11 mouse cellular contexts compared by ENCODE assay signal in the genomic region with DNA sequence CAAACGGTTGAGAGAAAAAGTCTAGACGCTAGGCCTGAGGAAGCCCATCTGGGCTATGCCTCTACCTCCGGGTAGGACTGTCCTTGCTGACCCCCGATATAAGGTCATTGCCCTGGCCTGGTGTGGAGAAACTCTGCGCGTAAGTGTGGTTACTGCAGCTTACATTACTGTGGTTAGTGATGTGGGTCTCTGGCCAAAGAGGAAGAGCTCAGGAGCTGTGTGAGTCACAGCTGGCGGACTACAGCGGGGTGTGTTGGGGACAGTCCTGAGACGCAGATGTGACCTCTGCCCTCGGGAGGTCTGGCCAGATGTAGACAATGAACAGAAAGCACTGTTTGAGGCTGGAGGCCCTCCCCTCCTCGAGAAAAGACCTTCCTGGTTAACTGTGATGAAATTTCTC. TPM values are rescaled to one million over a fixed set of nuclear protein-coding genes. Genes with fewer than 3 reads are reported as not detected.
DNase-seq lines count a peak whose midpoint lies in the region; ATAC-seq and TF ChIP-seq lines count a peak whose summit lies in the region.
"Had no signal": no experiment of that assay in that cellular context is flagged by ENCODE, and none has a peak within 500 bp of the region (broad histone marks: within the 10 kb centered on the region; RNA-seq: fewer than 3 reads in every experiment).

No protein-coding gene starts in this region.

- H3K4me2 ChIP-seq in kidney, embryonic 15.5 days, result no peak overlapping the region

- no peaks in the 10 kb centered on the region for H3K9me3 ChIP-seq in kidney, embryonic 15.5 days (replicated peaks)

- no peak overlapping the region for H3K9ac ChIP-seq in kidney, embryonic 15.5 days
- H3K9ac ChIP-seq: forebrain, postnatal 0 days had no signal

- DNase-seq in gastrocnemius, adult 18-20 months (ENCODE audit: low spot score), result peak; percentile 62
- DNase-seq in gastrocnemius, postnatal 25 days, result no peak
- DNase-seq in 3T3-L1 (ENCODE audit: low read depth, low spot score), result peak; percentile 99
- peak; percentile 93 for DNase-seq in fibroblast of lung, adult 2 months (ENCODE audit: low read depth)
- DNase-seq in lung, postnatal 14 days, result peak; percentile 34
- DNase-seq in cerebellum, postnatal 10 days, result no peak
- no peak for DNase-seq in kidney, adult 2 months
- DNase-seq: forebrain, postnatal 0 days had no signal

- no peak for TF ChIP-seq CTCF in kidney, adult 2 months (conservative IDR thresholded peaks at IDR 0.05; ENCODE audit: insufficient read depth, insufficient read length, low read depth, low read length)

- 42% methylated on average over 11 of the region's 11 CpGs for WGBS in kidney, adult 2 months
- whole genome bisulfite sequencing in kidney, embryonic 15.5 days, result 36% methylated on average over 11 of the region's 11 CpGs

- no peak overlapping the region for H3K4me3 ChIP-seq in kidney, adult 2 months (ENCODE audit: insufficient read depth, low read depth, low read length)
- H3K4me3 ChIP-seq in kidney, embryonic 15.5 days (replicated peaks), result no peak overlapping the region

- H3K27ac ChIP-seq in kidney, adult 2 months (ENCODE audit: insufficient read depth, low read depth, low read length), result no peak overlapping the region
- H3K27ac ChIP-seq in kidney, embryonic 15.5 days, result no peak overlapping the region

- TF ChIP-seq POLR2A in kidney, adult 2 months (IDR thresholded peaks at IDR 0.05; ENCODE audit: low read depth, low read length), result no peak

- no peaks in the 10 kb centered on the region for H3K27me3 ChIP-seq in kidney, adult 2 months (replicated peaks; ENCODE audit: control insufficient read depth, insufficient read depth, low read length)
- H3K27me3 ChIP-seq in kidney, embryonic 15.5 days, result no peaks in the 10 kb centered on the region

- no peak for ATAC-seq in kidney, embryonic 15.5 days (replicated peaks; ENCODE audit: low FRiP score)
- ATAC-seq: forebrain, postnatal 0 days had no signal

- no peaks in the 10 kb centered on the region for H3K36me3 ChIP-seq in kidney, adult 2 months (ENCODE audit: control insufficient read depth, insufficient read depth, low read length)
- H3K36me3 ChIP-seq in kidney, embryonic 15.5 days, result no peaks in the 10 kb centered on the region

- H3K4me1 ChIP-seq in kidney, adult 2 months (ENCODE audit: control insufficient read depth, insufficient read depth, low read length), result no peaks in the 10 kb centered on the region
- H3K4me1 ChIP-seq in kidney, embryonic 15.5 days, result peaks cover 17% of the 10 kb centered on the region

RNA-seq across cellular contexts. Expression of a gene that starts 19.0 kb away (rescaled TPM):
- not detected for total RNA-seq in gastrocnemius, adult 18-20 months (2021)
- total RNA-seq in gastrocnemius, postnatal 25 days (2021), result not detected
- not detected in 2 replicates for polyA plus RNA-seq in kidney, adult 2 months (2012; rRNA removed)
- 0.68 TPM in 1 of 2 replicates, not detected in the other for polyA plus RNA-seq in kidney, embryonic 15.5 days (2015; fragmentation: Nextera tagmentation; extraction: Ambion mirVana)
- total RNA-seq: forebrain, postnatal 0 days had no signal
- polyA plus RNA-seq: forebrain, postnatal 0 days; liver, embryonic 16.5 days; spleen, adult 2 months had no signal

Comparison
In these comparisons a context has a peak if more than half of its experiments do, and no peak if none do; other contexts are left out.
1. DNase-seq: peak in gastrocnemius, adult 18-20 months (single experiment), 3T3-L1 (single experiment), fibroblast of lung, adult 2 months (single experiment) and lung, postnatal 14 days (single experiment); none in gastrocnemius, postnatal 25 days (single experiment), cerebellum, postnatal 10 days (0 of 2) and kidney, adult 2 months (single experiment).